Mouse (Mus musculus): ENCODE results near the gene Hspa1b. TPM values are rescaled to one million over a fixed set of nuclear protein-coding genes. Genes with fewer than 3 reads are reported as not detected.
A peak's percentile ranks its signal among the peaks of the same experiment; 100 is the strongest.
"Not testable (repeated sequence)": the region's sequence is repeated elsewhere in the genome, so short reads cannot be mapped to it uniquely, and the experiment has no call there.

The Hspa1b gene
- total and polyA plus RNA-seq, 2 experiments from 2014 or later = 0.25 to 21.6 TPM

GRCm38 (mm10) chr17:34998526-34999430, 39.7 kb upstream of the Hspa1b start:
- WGBS = 85% methylated on average over 15 of the region's 15 CpGs
- ATAC-seq (ENCODE audit: insufficient read depth, low read depth) (no peak), DNase-seq (ENCODE audit: low spot score) (no peak)
- Histone ChIP-seq H3K4me3 (ENCODE audit: low read depth, low read length) (peak overlapping the region; percentile 41; the same call in 1 of the 2 replicates), H3K27ac (ENCODE audit: low read depth) (no peak overlapping the region), H3K4me1 (ENCODE audit: control insufficient read depth, insufficient read depth) (peaks cover 29% of the 10 kb centered on the region), H3K4me2 (ENCODE audit: low read depth, low read length) (peak overlapping the region; percentile 98), H3K27me3 (ENCODE audit: control insufficient read depth, insufficient read depth, low read length) (no peaks in the 10 kb centered on the region), H3K36me3 (replicated peaks; ENCODE audit: control insufficient read depth, insufficient read depth, low read length) (peaks cover 16% of the 10 kb centered on the region; the same call in 1 of the 2 replicates), H3K9ac (replicated peaks; ENCODE audit: low read depth, low read length) (peak overlapping the region; percentile 30), H3K9me3 (replicated peaks; ENCODE audit: control insufficient read depth, low read length) (no peaks in the 10 kb centered on the region)
- no peak for TF ChIP-seq CTCF (IDR thresholded peaks at IDR 0.05; ENCODE audit: low read depth)
- no peak for TF ChIP-seq EP300 (IDR thresholded peaks at IDR 0.05; ENCODE audit: low read depth)

GRCm38 (mm10) chr17:34997142-34997483, 38.1 kb upstream of the Hspa1b start:
- Histone ChIP-seq H3K4me1 (ENCODE audit: control insufficient read depth, insufficient read depth) (peaks cover 21% of the 10 kb centered on the region), H3K9me3 (replicated peaks; ENCODE audit: control insufficient read depth, low read length) (no peaks in the 10 kb centered on the region), H3K36me3 (replicated peaks; ENCODE audit: control insufficient read depth, insufficient read depth, low read length) (peaks cover 16% of the 10 kb centered on the region; the same call in 1 of the 2 replicates), H3K27ac (ENCODE audit: low read depth) (no peak overlapping the region), H3K4me3 (ENCODE audit: low read depth, low read length) (no peak overlapping the region), H3K9ac (replicated peaks; ENCODE audit: low read depth, low read length) (no peak overlapping the region; the same call in 1 of the 2 replicates), H3K4me2 (ENCODE audit: low read depth, low read length) (0 out of 2 replicates have a peak overlapping the region, but pooled peaks have one; percentile 3), H3K27me3 (ENCODE audit: control insufficient read depth, insufficient read depth, low read length) (no peaks in the 10 kb centered on the region)
- TF ChIP-seq CTCF (IDR thresholded peaks at IDR 0.05; ENCODE audit: low read depth) (no peak), EP300 (IDR thresholded peaks at IDR 0.05; ENCODE audit: low read depth) (no peak)
- 88% methylated on average over 5 of the region's 5 CpGs for WGBS
- DNase-seq (ENCODE audit: low spot score) (no peak), ATAC-seq (ENCODE audit: insufficient read depth, low read depth) (no peak)

DNA sequence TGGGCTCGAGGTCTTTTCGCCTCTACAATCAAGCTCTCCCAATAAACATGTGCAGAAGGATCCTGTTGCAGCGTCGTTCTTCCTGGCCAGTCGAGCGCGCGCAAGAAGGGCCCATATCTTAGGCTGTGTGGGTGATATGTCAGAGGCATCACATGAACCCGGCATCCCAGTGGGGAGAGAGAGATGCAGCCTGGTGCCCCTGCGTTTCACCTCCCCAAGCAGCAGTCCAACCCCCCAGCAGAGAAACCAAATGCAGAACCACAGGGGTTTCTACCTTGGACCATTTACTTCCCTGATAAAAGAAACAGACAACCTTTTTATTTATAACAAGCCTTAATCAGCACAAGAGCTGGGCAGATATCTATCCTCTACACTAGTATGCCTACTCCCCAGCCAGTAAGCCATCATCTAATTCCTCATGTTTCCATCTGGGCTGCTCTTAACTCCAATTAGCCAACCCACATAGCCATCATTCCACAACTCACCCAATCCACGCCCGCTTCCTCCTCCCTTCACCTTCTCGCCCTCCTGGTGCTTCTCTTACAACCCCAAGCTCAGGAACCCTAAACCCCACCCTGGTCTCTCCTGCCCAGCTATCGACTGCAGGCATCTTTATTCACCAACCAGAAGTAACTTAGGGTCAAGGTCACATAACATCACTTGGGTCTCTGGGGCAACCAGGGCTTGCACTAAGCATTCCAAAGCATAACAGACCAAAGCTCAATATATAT, 37.5 kb upstream of the Hspa1b start:
- H3K27ac ChIP-seq (ENCODE audit: low read depth) = no peak overlapping the region
- no peaks in the 10 kb centered on the region for H3K9me3 ChIP-seq (replicated peaks; ENCODE audit: control insufficient read depth, low read length)
- WGBS = 85% methylated on average over 12 of the region's 14 CpGs
- TF ChIP-seq EP300 (IDR thresholded peaks at IDR 0.05; ENCODE audit: low read depth) (no peak), CTCF (IDR thresholded peaks at IDR 0.05; ENCODE audit: low read depth) (no peak)
- peaks cover 16% of the 10 kb centered on the region; the same call in 1 of the 2 replicates for H3K36me3 ChIP-seq (replicated peaks; ENCODE audit: control insufficient read depth, insufficient read depth, low read length)
- H3K27me3 ChIP-seq (ENCODE audit: control insufficient read depth, insufficient read depth, low read length) = no peaks in the 10 kb centered on the region
- no peak for DNase-seq (ENCODE audit: low spot score)
- H3K4me2 ChIP-seq (ENCODE audit: low read depth, low read length) = 0 out of 2 replicates have a peak overlapping the region, but pooled peaks have one; percentile 3
- H3K4me1 ChIP-seq (ENCODE audit: control insufficient read depth, insufficient read depth) = peaks cover 18% of the 10 kb centered on the region
- H3K4me3 ChIP-seq (ENCODE audit: low read depth, low read length) = no peak overlapping the region
- H3K9ac ChIP-seq (replicated peaks; ENCODE audit: low read depth, low read length) = no peak overlapping the region; the same call in 1 of the 2 replicates
- ATAC-seq (ENCODE audit: insufficient read depth, low read depth) = no peak

GRCm38 (mm10) chr17:34995927-34996326, 36.9 kb upstream of the Hspa1b start:
- H3K4me2 ChIP-seq (ENCODE audit: low read depth, low read length); H3K9me3 ChIP-seq (replicated peaks; ENCODE audit: control insufficient read depth, low read length); H3K4me3 ChIP-seq (ENCODE audit: low read depth, low read length); ATAC-seq (ENCODE audit: insufficient read depth, low read depth); H3K27ac ChIP-seq (ENCODE audit: low read depth); DNase-seq (ENCODE audit: low spot score); H3K9ac ChIP-seq (replicated peaks; ENCODE audit: low read depth, low read length); H3K27me3 ChIP-seq (ENCODE audit: control insufficient read depth, insufficient read depth, low read length): not testable (repeated sequence)
- WGBS = 93% methylated on average over 4 of the region's 4 CpGs
- H3K4me1 ChIP-seq (ENCODE audit: control insufficient read depth, insufficient read depth) = peaks cover 17% of the 10 kb centered on the region
- peaks cover 16% of the 10 kb centered on the region; the same call in 1 of the 2 replicates for H3K36me3 ChIP-seq (replicated peaks; ENCODE audit: control insufficient read depth, insufficient read depth, low read length)

DNA sequence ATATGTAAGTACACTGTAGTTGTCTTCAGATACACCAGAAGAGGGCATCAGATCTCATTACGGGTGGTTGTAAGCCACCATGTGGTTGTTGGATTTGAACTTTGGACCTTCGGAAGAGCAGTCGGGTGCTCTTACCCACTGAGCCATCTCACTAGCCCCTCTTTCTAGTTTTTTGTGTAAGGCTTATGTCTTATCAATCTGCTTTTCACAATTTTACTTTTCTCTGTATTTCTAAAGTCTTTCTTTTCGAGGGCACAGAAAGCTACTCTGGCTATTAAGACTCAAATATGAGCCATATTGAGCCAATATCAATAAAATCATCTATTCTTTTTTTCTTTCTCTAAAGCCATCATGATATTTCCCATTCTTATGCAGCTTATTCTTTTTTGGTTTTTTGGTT, 36.2 kb upstream of the Hspa1b start:
- H3K9me3 ChIP-seq (replicated peaks; ENCODE audit: control insufficient read depth, low read length) = not testable (repeated sequence)
- 89% methylated on average over 4 of the region's 4 CpGs for WGBS
- H3K4me1 ChIP-seq (ENCODE audit: control insufficient read depth, insufficient read depth) = peaks cover 17% of the 10 kb centered on the region

More for the DNA sequence above, 36.2 kb upstream of the Hspa1b start:
- not testable (repeated sequence) for DNase-seq (ENCODE audit: low spot score); H3K4me2 ChIP-seq (ENCODE audit: low read depth, low read length); H3K27me3 ChIP-seq (ENCODE audit: control insufficient read depth, insufficient read depth, low read length); ATAC-seq (ENCODE audit: insufficient read depth, low read depth); H3K4me3 ChIP-seq (ENCODE audit: low read depth, low read length); H3K27ac ChIP-seq (ENCODE audit: low read depth); H3K9ac ChIP-seq (replicated peaks; ENCODE audit: low read depth, low read length)
- H3K36me3 ChIP-seq (replicated peaks; ENCODE audit: control insufficient read depth, insufficient read depth, low read length) = peaks cover 16% of the 10 kb centered on the region; the same call in 1 of the 2 replicates
